Mouse (Mus musculus) forebrain, postnatal 0 days (tissue): ENCODE results near the gene 2010300C02Rik. TPM values are rescaled to one million over a fixed set of nuclear protein-coding genes. Genes with fewer than 3 reads are reported as not detected.

Experiments
- ATAC-seq: fragments of 200-750 bp; cut with Nextera tagmentation; 2 replicates; pipeline ENCODE4 v1.8.0; 2017; ENCODE audit warnings: mild to moderate bottlenecking, moderate library complexity
- DNase-seq: peaks from one replicate; pipeline ENCODE4 v3.0.0-alpha.2; 2015
- H3K27ac ChIP-seq: fragments of 300-500 bp; sonication (generic); 2 replicates; pipeline ENCODE4 v1.5.1; 2014; ENCODE audit warnings: low read depth, mild to moderate bottlenecking, antibody characterized with exemption, low read length, moderate library complexity, mixed read lengths
- H3K27me3 ChIP-seq: fragments of 300-500 bp; sonication (generic); 2 replicates; pipeline ENCODE4 v1.6.1; 2014; ENCODE audit warnings: mild to moderate bottlenecking, low read length, mixed read lengths; ENCODE audit not compliant: insufficient read depth
- H3K36me3 ChIP-seq: fragments of 300-500 bp; sonication (generic); 2 replicates; pipeline ENCODE4 v1.6.1; 2014; ENCODE audit warnings: mild to moderate bottlenecking, moderate library complexity; ENCODE audit not compliant: insufficient read depth
- H3K4me1 ChIP-seq: fragments of 300-500 bp; sonication (generic); 2 replicates; pipeline ENCODE4 v1.6.1; 2014; ENCODE audit warnings: antibody characterized with exemption; ENCODE audit not compliant: insufficient read depth
- H3K4me2 ChIP-seq: fragments of 300-500 bp; sonication (generic); 2 replicates; pipeline ENCODE4 v1.6.1; 2014; ENCODE audit warnings: low read depth, mild to moderate bottlenecking, moderate library complexity
- H3K4me3 ChIP-seq: fragments of 300-500 bp; sonication (generic); 2 replicates; pipeline ENCODE4 v1.5.1; 2014; ENCODE audit warnings: low read depth, low read length, mixed read lengths
- H3K9ac ChIP-seq: fragments of 300-500 bp; sonication (generic); 2 replicates; pipeline ENCODE4 v1.6.1; 2014; ENCODE audit warnings: mild to moderate bottlenecking
- H3K9me3 ChIP-seq: fragments of 300-500 bp; sonication (generic); 2 replicates; pipeline ENCODE4 v1.6.1; 2016; ENCODE audit warnings: low read length
- CTCF ChIP-seq: sonication (generic); IDR thresholded peaks from 2 replicates; pipeline ENCODE4 v1.5.1; 2016; ENCODE audit warnings: antibody characterized with exemption, control low read depth, low read depth
- WGBS: fragments of 180-500 bp; shearing (Covaris S2); extraction: QIAGEN DNeasy Blood & Tissue Kit; methylation state at CpG from one replicate; pipeline ENCODE4 v1.1.7; 2014; 5-methylcytosine and 5-hydroxymethylcytosine counted together
- polyA plus RNA-seq: library from polyadenylated mRNA; unstranded; fragments of >200 nt; fragmentation: Nextera tagmentation; extraction: Ambion mirVana; gene quantifications from 2 replicates; pipeline ENCODE4 v1.2.1, GENCODE M21; 2015
- total RNA-seq: library from RNA; depleted of rRNA; stranded (reverse); fragments of >200 nt; gene quantifications from 2 replicates; pipeline ENCODE4 v1.2.3, GENCODE M21; 2014

Gene 2010300C02Rik
- total and polyA plus RNA-seq, 2 experiments from 2014 or later: 13.6 to 22.7 TPM

DNA sequence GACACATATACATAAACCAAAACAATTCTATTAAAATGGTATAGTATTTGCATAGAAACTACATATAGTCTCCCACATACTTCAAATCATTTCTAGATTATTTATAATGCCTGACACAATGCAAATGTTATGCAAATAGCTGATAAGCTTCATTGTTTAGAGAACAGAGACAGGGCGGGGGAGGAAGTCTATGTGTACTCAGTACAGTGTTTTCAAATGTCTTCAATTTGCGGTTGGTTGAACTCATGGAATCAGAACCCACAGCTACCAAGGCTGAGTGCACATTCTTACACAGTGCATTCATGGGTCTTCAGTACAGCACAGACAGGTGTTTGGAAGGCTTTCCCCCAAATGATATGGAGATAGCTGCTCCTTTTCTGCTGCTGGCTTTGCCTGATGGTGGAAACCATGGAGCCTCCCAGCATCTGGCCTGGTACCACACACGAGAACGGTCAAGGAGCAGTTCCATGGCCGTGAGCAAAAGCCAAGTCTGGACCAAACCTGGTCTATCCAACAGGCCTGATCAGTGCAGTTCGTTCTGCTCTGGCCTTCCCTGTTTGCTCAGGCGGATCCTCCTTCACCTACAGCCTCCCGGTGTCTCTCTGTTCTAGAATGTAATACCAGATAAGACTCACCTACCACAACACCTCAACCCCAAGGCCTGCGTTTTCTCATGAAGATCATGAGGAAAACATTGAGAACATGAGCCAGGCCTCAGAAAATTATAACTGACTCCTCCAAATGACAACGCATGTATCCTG, 8.1 kb downstream of the 2010300C02Rik start:
- Histone ChIP-seq H3K4me3 (no peak overlapping the region), H3K4me2 (no peak overlapping the region), H3K4me1 (no peaks in the 10 kb centered on the region), H3K36me3 (no peaks in the 10 kb centered on the region), H3K27ac (no peak overlapping the region), H3K9me3 (no peaks in the 10 kb centered on the region), H3K9ac (no peak overlapping the region), H3K27me3 (no peaks in the 10 kb centered on the region)
- 93% methylated on average over 10 of the region's 10 CpGs for WGBS
- TF ChIP-seq CTCF: no peak
- ATAC-seq: no peak
- no peak for DNase-seq

GRCm38 (mm10) chr1:37711082-37711481, 8.8 kb downstream of the 2010300C02Rik start:
- Histone ChIP-seq H3K4me1 (no peaks in the 10 kb centered on the region), H3K9ac (no peak overlapping the region), H3K4me2 (no peak overlapping the region), H3K9me3 (no peaks in the 10 kb centered on the region), H3K27me3 (no peaks in the 10 kb centered on the region), H3K36me3 (no peaks in the 10 kb centered on the region), H3K4me3 (no peak overlapping the region), H3K27ac (no peak overlapping the region)
- DNase-seq (no peak), ATAC-seq (no peak)
- WGBS: 93% methylated on average over 5 of the region's 5 CpGs
- TF ChIP-seq CTCF: no peak

- Histone ChIP-seq H3K27ac (no peak overlapping the region), H3K27me3 (no peaks in the 10 kb centered on the region), H3K4me1 (no peaks in the 10 kb centered on the region), H3K36me3 (no peaks in the 10 kb centered on the region), H3K4me2 (no peak overlapping the region), H3K9me3 (no peaks in the 10 kb centered on the region), H3K4me3 (no peak overlapping the region), H3K9ac (no peak overlapping the region)
- no peak for TF ChIP-seq CTCF
- ATAC-seq: no peak
- DNase-seq: no peak
- 68% methylated on average over 8 of the region's 8 CpGs for WGBS
Observed at GRCm38 (mm10) chr1:37709736-37710135, 10.1 kb downstream of the 2010300C02Rik start.

- no peak overlapping the region for H3K4me2 ChIP-seq
- DNase-seq (no peak), ATAC-seq (no peak)
- H3K9me3 ChIP-seq: no peaks in the 10 kb centered on the region
- H3K4me3 ChIP-seq: no peak overlapping the region
- 0 out of 2 replicates have a peak, but pooled peaks have one; percentile 9 for TF ChIP-seq CTCF
- no peak overlapping the region for H3K27ac ChIP-seq
- H3K36me3 ChIP-seq: no peaks in the 10 kb centered on the region
- no peak overlapping the region for H3K9ac ChIP-seq
- H3K27me3 ChIP-seq: no peaks in the 10 kb centered on the region
- H3K4me1 ChIP-seq: no peaks in the 10 kb centered on the region
- WGBS: 86% methylated on average over 6 of the region's 6 CpGs
Observed at GRCm38 (mm10) chr1:37708270-37708955, 11.5 kb downstream of the 2010300C02Rik start.

- H3K4me3 ChIP-seq: no peak overlapping the region
- H3K36me3 ChIP-seq: no peaks in the 10 kb centered on the region
- H3K4me2 ChIP-seq: no peak overlapping the region
- no peak overlapping the region for H3K9ac ChIP-seq
- no peaks in the 10 kb centered on the region for H3K9me3 ChIP-seq
- no peaks in the 10 kb centered on the region for H3K4me1 ChIP-seq
- ATAC-seq (no peak), DNase-seq (no peak)
- 81% methylated on average over 4 of the region's 4 CpGs for WGBS
- no peaks in the 10 kb centered on the region for H3K27me3 ChIP-seq
- no peak for TF ChIP-seq CTCF
- H3K27ac ChIP-seq: no peak overlapping the region
Observed at GRCm38 (mm10) chr1:37702326-37702725, 17.6 kb downstream of the 2010300C02Rik start.

DNA sequence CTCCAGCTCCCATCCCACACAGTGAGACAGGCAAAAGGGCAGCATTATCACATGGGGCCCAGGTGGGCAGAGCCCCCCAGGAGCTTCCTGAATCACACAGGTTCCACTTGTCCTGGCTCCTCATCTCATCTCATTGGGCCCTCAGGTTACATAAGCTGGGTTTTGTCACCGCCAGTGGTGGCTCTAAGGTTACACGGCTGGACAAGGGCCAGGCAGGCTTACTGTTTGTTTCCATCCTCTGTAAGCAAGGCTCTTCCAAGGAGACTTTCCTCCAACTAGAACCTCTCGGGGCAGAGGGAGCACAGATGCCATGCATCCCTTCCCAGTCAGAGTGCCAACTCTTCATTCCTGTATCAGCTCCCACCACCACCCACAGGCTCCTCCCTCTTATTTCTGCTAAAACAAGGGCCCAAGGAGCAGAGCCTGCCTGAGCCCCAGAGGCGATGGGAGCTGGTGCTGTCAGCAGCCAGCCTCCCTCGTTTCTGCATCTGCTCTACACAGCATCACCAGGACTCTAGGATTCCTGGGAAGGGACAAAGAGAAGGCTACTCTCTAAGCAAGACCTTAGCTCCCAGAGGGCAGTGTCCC, 20.9 kb downstream of the 2010300C02Rik start:
- no peaks in the 10 kb centered on the region for H3K36me3 ChIP-seq
- H3K4me1 ChIP-seq: no peaks in the 10 kb centered on the region
- DNase-seq (no peak), ATAC-seq (no peak)
- H3K4me2 ChIP-seq: no peak overlapping the region
- H3K27me3 ChIP-seq: no peaks in the 10 kb centered on the region
- H3K9me3 ChIP-seq: no peaks in the 10 kb centered on the region
- 72% methylated on average over 5 of the region's 5 CpGs for whole genome bisulfite sequencing
- no peak for TF ChIP-seq CTCF
- no peak overlapping the region for H3K4me3 ChIP-seq
- H3K27ac ChIP-seq: no peak overlapping the region
- no peak overlapping the region for H3K9ac ChIP-seq

DNA sequence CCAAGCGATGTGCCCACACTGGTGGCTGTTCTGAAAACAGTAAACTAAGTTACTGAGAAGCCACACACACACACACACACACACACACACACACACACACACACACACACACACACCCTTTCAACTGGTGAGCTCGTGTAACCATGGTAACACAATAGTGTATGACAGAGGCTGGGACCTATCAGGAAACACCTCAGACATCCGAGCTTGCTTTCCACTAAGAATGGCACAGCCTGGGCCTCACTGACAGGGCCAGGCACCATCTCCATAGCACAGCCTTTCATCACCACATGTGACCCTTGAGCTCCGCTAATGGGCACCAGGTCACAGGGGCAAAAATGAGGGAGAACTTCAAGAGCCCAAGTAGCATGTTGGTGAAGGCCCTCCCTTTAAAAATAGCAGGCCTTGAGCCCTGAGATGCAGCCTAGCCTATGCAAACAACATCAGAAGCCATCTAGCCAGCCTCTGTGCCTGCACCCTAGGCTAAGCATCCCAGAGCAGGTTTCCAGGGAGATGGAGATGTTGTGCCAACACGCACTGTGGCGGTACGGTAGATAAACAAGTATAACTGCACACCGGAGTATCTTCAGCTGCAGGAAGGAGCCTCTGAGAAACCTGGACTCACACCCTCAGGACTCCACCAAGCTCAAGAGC, 21.6 kb downstream of the 2010300C02Rik start:
- Histone ChIP-seq H3K9ac (no peak overlapping the region), H3K27ac (no peak overlapping the region), H3K27me3 (no peaks in the 10 kb centered on the region), H3K4me3 (no peak overlapping the region), H3K4me2 (no peak overlapping the region), H3K4me1 (no peaks in the 10 kb centered on the region), H3K36me3 (no peaks in the 10 kb centered on the region), H3K9me3 (no peaks in the 10 kb centered on the region)
- WGBS: 63% methylated on average over 8 of the region's 8 CpGs
- no peak for TF ChIP-seq CTCF
- DNase-seq: peak; percentile 48
- ATAC-seq: peak; percentile 93
